Mouse (Mus musculus) myocyte (in vitro differentiated cells): Measurements from ENCODE around the gene Ankrd53.

Experiments used
- CEBPB ChIP-seq: IDR thresholded peaks from 2 replicates; pipeline ENCODE4 v1.6.1; 2011; ENCODE audit warnings: mild to moderate bottlenecking, moderate library complexity; ENCODE audit not compliant: poor library complexity, insufficient read depth, severe bottlenecking
- E2F4 ChIP-seq: IDR thresholded peaks from one replicate; pipeline ENCODE4 v1.6.1; 2011; ENCODE audit warnings: mild to moderate bottlenecking, control low read depth, moderate library complexity; ENCODE audit not compliant: insufficient read depth
- MAX ChIP-seq: IDR thresholded peaks from one replicate; pipeline ENCODE4 v1.6.1; 2011; ENCODE audit warnings: low read depth, mild to moderate bottlenecking, control low read depth
- MYOD1 ChIP-seq, 3 experiments: IDR thresholded peaks; one replicate each; pipeline ENCODE4 v1.6.1; 2011; ENCODE audit warnings: control low read depth in 2 of 3, low read depth in 2 of 3, mild to moderate bottlenecking in 2 of 3, moderate library complexity in 1 of 3; ENCODE audit not compliant: insufficient read length in 2 of 3, control insufficient read depth in 1 of 3
- MYOG ChIP-seq, 3 experiments: IDR thresholded peaks; one replicate each; pipeline ENCODE4 v1.6.1; 2011; ENCODE audit warnings: control low read depth in 2 of 3, low read depth in 2 of 3, mild to moderate bottlenecking in 2 of 3; ENCODE audit not compliant: insufficient read length in 2 of 3, control insufficient read depth in 1 of 3, insufficient read depth in 1 of 3
- POLR2A ChIP-seq: IDR thresholded peaks from one replicate; pipeline ENCODE4 v1.6.1; 2011; ENCODE audit warnings: low read depth, mild to moderate bottlenecking, control low read depth, moderate library complexity; ENCODE audit not compliant: insufficient read length
- SRF ChIP-seq: IDR thresholded peaks from one replicate; pipeline ENCODE4 v1.6.1; 2011; ENCODE audit warnings: low read depth; ENCODE audit not compliant: control insufficient read depth, insufficient read length

- TF ChIP-seq MAX = no peak
- TF ChIP-seq MYOD1 (IDR thresholded peaks at IDR 0.05; ENCODE audit: control insufficient read depth in 1 of 3, insufficient read length in 2 of 3, low read depth in 2 of 3) = peak in 1 of 3 experiments; percentile 58
- peak; percentile 88 for TF ChIP-seq POLR2A
- no peak for TF ChIP-seq E2F4
- no peak for TF ChIP-seq CEBPB
- TF ChIP-seq MYOG (IDR thresholded peaks at IDR 0.05; ENCODE audit: control insufficient read depth in 1 of 3, insufficient read depth in 1 of 3, insufficient read length in 2 of 3, low read depth in 2 of 3) = peak in 2 of 3 experiments; percentile 21 to 40
- TF ChIP-seq SRF = peak; percentile 77
These were observed 32.4 kb downstream of the Ankrd53 start, which contains the start of gene Nagk for GRCm38 (mm10) chr6:83794760-83795296.
